Mouse (Mus musculus): ENCODE measurements around the gene Rai1. TPM values are rescaled to one million over a fixed set of nuclear protein-coding genes. Genes with fewer than 3 reads are reported as not detected.

Rai1 gene
- total RNA-seq, 1 experiment = 15.5 TPM

DNA sequence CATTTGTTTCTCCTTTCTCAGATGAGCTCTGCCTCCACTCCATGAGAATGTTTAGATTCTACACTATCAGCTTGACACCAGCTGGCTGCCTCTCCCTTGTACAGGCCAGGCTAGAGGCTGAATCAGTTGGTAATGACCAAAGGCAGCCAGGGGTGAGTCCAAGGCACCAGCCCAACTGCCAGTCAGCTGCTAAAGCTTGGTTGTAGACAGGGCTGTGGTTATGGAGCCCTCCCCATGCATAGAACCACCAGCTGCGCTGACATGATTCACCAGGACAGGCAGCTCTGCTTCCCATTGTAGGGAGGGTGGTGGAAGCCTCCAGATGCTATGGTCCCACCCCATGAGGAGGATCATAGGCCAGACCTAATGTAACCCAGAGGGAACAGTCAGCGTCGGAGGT lies 49.1 kb downstream of the Rai1 start:
- Histone ChIP-seq H3K36me3 (ENCODE audit: control insufficient read depth, insufficient read depth, low read length, poor library complexity, severe bottlenecking) (peaks cover 1% of the 10 kb centered on the region; the same call in 1 of the 2 replicates), H3K9ac (ENCODE audit: insufficient read depth, low read depth, low read length, poor library complexity, severe bottlenecking) (no peak overlapping the region), H3K4me3 (ENCODE audit: insufficient read depth in 1 of 2, low read depth in 1 of 2, low read length in 2 of 2, poor library complexity in 1 of 2, severe bottlenecking in 1 of 2) (no peak overlapping the region), H3K9me3 (ENCODE audit: control insufficient read depth, insufficient read depth, low read depth, low read length) (no peaks in the 10 kb centered on the region), H3K4me1 (ENCODE audit: control insufficient read depth in 2 of 2, insufficient read depth in 2 of 2, low read length in 2 of 2, poor library complexity in 1 of 2) (peaks cover 1 to 5% of the 10 kb centered on the region in 2 experiments; a peak in 1 of 4 replicates), H3K27ac (ENCODE audit: insufficient read depth, low read depth, low read length, poor library complexity, severe bottlenecking) (no peak overlapping the region)
- in situ Hi-C loops (cut with MboI; ENCODE audit: low sequenced_read_pairs in 2 of 2, unreplicated experiment in 2 of 2) = no loop called here
- no peak for TF ChIP-seq ZNF384 (IDR thresholded peaks at IDR 0.05; ENCODE audit: low read depth, low read length)
- no peak for DNase-seq (ENCODE audit: low read depth, low spot score)

DNA sequence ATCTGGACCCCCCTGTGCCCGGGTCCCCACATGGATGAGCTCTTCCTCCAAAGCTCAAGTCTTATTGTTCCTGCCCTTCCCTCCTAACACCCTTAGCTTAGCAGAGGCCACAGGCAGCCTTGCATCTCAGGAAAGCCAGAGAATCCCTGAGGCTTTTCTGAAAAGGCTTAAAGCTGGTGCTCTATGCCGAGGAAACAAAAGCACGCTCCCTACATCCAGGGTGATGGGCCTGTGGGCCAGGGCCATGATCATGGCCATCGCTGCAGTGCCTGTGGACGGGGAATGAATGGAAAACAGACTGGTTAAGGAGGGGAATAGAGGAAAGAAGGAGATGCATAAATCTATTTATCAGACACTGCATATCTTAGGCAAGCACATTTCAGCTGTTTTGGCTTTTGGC lies 50.9 kb downstream of the Rai1 start:
- Histone ChIP-seq H3K27ac (ENCODE audit: insufficient read depth, low read depth, low read length, poor library complexity, severe bottlenecking) (no peak overlapping the region), H3K4me3 (ENCODE audit: insufficient read depth in 1 of 2, low read depth in 1 of 2, low read length in 2 of 2, poor library complexity in 1 of 2, severe bottlenecking in 1 of 2) (no peak overlapping the region), H3K9me3 (ENCODE audit: control insufficient read depth, insufficient read depth, low read depth, low read length) (no peaks in the 10 kb centered on the region), H3K9ac (ENCODE audit: insufficient read depth, low read depth, low read length, poor library complexity, severe bottlenecking) (no peak overlapping the region), H3K4me1 (ENCODE audit: control insufficient read depth in 2 of 2, insufficient read depth in 2 of 2, low read length in 2 of 2, poor library complexity in 1 of 2) (peaks cover 1 to 8% of the 10 kb centered on the region in 2 experiments; a peak in 1 of 4 replicates), H3K36me3 (ENCODE audit: control insufficient read depth, insufficient read depth, low read length, poor library complexity, severe bottlenecking) (peaks cover 3% of the 10 kb centered on the region; the same call in 1 of the 2 replicates)
- no peak for TF ChIP-seq HCFC1 (IDR thresholded peaks at IDR 0.05; ENCODE audit: borderline replicate concordance, insufficient read depth, low read length)
- TF ChIP-seq ZC3H11A (IDR thresholded peaks at IDR 0.05; ENCODE audit: borderline replicate concordance, low read depth, low read length) = no peak
- no peak for TF ChIP-seq MAFK (IDR thresholded peaks at IDR 0.05; ENCODE audit: insufficient read depth, low read depth, low read length)
- no peak for TF ChIP-seq ZNF384 (IDR thresholded peaks at IDR 0.05; ENCODE audit: low read depth, low read length)
- TF ChIP-seq CHD2 (IDR thresholded peaks at IDR 0.05; ENCODE audit: low read depth, low read length) = no peak
- in situ Hi-C loops (cut with MboI; ENCODE audit: low sequenced_read_pairs in 2 of 2, unreplicated experiment in 2 of 2) = no loop called here
- DNase-seq (ENCODE audit: low read depth, low spot score) = no peak

DNA sequence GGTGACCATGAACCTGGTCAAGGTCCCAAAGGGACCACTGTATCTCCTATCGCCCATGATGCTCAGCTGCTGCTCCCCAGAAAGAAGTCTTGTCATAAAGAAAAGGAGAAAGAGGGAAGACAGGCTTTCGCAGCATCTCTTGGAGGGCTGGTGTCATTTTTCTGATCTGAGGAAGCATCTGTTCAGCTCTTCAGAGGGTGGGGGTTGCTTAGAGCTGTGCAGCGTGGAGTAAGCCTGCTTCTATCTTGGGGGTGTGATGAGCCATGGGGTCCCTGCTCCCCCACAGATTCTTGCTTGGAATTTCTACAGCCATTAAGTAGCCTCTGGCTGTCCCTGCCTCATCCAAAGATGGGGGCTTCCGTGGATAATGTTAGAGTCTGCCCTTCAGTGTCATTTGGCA lies 53.5 kb downstream of the Rai1 start:
- TF ChIP-seq HCFC1 (IDR thresholded peaks at IDR 0.05; ENCODE audit: borderline replicate concordance, insufficient read depth, low read length) (no peak), MAFK (IDR thresholded peaks at IDR 0.05; ENCODE audit: insufficient read depth, low read depth, low read length) (no peak), ZC3H11A (IDR thresholded peaks at IDR 0.05; ENCODE audit: borderline replicate concordance, low read depth, low read length) (no peak), ZNF384 (IDR thresholded peaks at IDR 0.05; ENCODE audit: low read depth, low read length) (no peak), CHD2 (IDR thresholded peaks at IDR 0.05; ENCODE audit: low read depth, low read length) (no peak)
- Histone ChIP-seq H3K36me3 (ENCODE audit: control insufficient read depth, insufficient read depth, low read length, poor library complexity, severe bottlenecking) (peaks cover 3% of the 10 kb centered on the region; the same call in 1 of the 2 replicates), H3K9me3 (ENCODE audit: control insufficient read depth, insufficient read depth, low read depth, low read length) (no peaks in the 10 kb centered on the region), H3K27ac (ENCODE audit: insufficient read depth, low read depth, low read length, poor library complexity, severe bottlenecking) (no peak overlapping the region), H3K9ac (ENCODE audit: insufficient read depth, low read depth, low read length, poor library complexity, severe bottlenecking) (no peak overlapping the region), H3K4me1 (ENCODE audit: control insufficient read depth in 2 of 2, insufficient read depth in 2 of 2, low read length in 2 of 2, poor library complexity in 1 of 2) (peaks cover 3 to 18% of the 10 kb centered on the region in 2 experiments; a peak in 3 of 4 replicates), H3K4me3 (ENCODE audit: insufficient read depth in 1 of 2, low read depth in 1 of 2, low read length in 2 of 2, poor library complexity in 1 of 2, severe bottlenecking in 1 of 2) (no peak overlapping the region)
- in situ Hi-C loops (cut with MboI; ENCODE audit: low sequenced_read_pairs in 2 of 2, unreplicated experiment in 2 of 2) = no loop called here
- DNase-seq (ENCODE audit: low read depth, low spot score) = no peak

DNA sequence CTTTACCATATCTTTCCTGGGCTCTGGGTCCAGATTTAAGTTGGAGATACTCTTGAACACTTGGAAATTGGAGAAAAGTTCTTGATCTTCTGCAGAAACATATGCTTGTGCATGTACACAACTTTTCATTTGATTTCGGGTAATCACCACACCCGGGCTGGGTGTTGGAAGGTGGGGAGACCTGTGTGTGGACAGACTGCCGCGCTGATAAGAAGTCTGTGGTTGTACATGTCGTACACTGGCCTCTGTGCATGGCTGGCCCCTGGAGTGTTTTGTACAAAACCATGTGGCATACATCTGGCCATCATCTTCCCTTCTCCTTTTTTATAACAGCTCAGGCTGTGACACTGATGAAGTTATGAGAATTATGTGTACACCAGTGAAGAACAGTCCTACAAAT lies 55.1 kb downstream of the Rai1 start:
- in situ Hi-C loops (cut with MboI; ENCODE audit: low sequenced_read_pairs in 2 of 2, unreplicated experiment in 2 of 2) = no loop called here
- H3K4me3 ChIP-seq (ENCODE audit: insufficient read depth in 1 of 2, low read depth in 1 of 2, low read length in 2 of 2, poor library complexity in 1 of 2, severe bottlenecking in 1 of 2) = no peak overlapping the region
- TF ChIP-seq ZNF384 (IDR thresholded peaks at IDR 0.05; ENCODE audit: low read depth, low read length) (no peak), ZC3H11A (IDR thresholded peaks at IDR 0.05; ENCODE audit: borderline replicate concordance, low read depth, low read length) (no peak), MAFK (IDR thresholded peaks at IDR 0.05; ENCODE audit: insufficient read depth, low read depth, low read length) (no peak), CHD2 (IDR thresholded peaks at IDR 0.05; ENCODE audit: low read depth, low read length) (no peak), HCFC1 (IDR thresholded peaks at IDR 0.05; ENCODE audit: borderline replicate concordance, insufficient read depth, low read length) (no peak)
- no peak overlapping the region for H3K27ac ChIP-seq (ENCODE audit: insufficient read depth, low read depth, low read length, poor library complexity, severe bottlenecking)
- H3K36me3 ChIP-seq (ENCODE audit: control insufficient read depth, insufficient read depth, low read length, poor library complexity, severe bottlenecking) = peaks cover 2% of the 10 kb centered on the region; the same call in 1 of the 2 replicates
- H3K9ac ChIP-seq (ENCODE audit: insufficient read depth, low read depth, low read length, poor library complexity, severe bottlenecking) = no peak overlapping the region
- H3K4me1 ChIP-seq (ENCODE audit: control insufficient read depth in 2 of 2, insufficient read depth in 2 of 2, low read length in 2 of 2, poor library complexity in 1 of 2) = peaks cover 3 to 21% of the 10 kb centered on the region in 2 experiments; a peak in 3 of 4 replicates
- no peaks in the 10 kb centered on the region for H3K9me3 ChIP-seq (ENCODE audit: control insufficient read depth, insufficient read depth, low read depth, low read length)
- DNase-seq (ENCODE audit: low read depth, low spot score) = no peak

Data from ES-E14 (cell line).